Mouse (Mus musculus) lung, postnatal 0 days (tissue): Measurements from ENCODE around the gene Lrfn4.

Source experiments
- CTCF ChIP-seq: IDR thresholded peaks from 2 replicates; pipeline ENCODE4 v1.5.1; 2016; ENCODE audit warnings: antibody characterized with exemption, mild to moderate bottlenecking
- EP300 ChIP-seq: IDR thresholded peaks from 2 replicates; pipeline ENCODE4 v1.6.1; 2016; ENCODE audit warnings: antibody characterized with exemption, mild to moderate bottlenecking, control low read depth

GRCm38 (mm10) chr19:4565678-4566077 lies 49.8 kb downstream of the Lrfn4 start:
- no peak for TF ChIP-seq CTCF
- TF ChIP-seq EP300, result no peak
